Mouse (Mus musculus) gastrocnemius, adult 8-10 months (tissue): ENCODE results near the gene Noto. TPM values are rescaled to one million over a fixed set of nuclear protein-coding genes. Genes with fewer than 3 reads are reported as not detected.

ENCODE experiments used
- DNase-seq, 2 experiments: peaks; one replicate each; pipeline ENCODE4 v3.0.0; 2022; ENCODE audit warnings: low spot score in 2 of 2
- total RNA-seq, 4 experiments: library from RNA; stranded (reverse); gene quantifications; 2 replicates each; pipeline ENCODE4 v1.2.4; 2022

The Noto gene
- not detected for total RNA-seq

DNA sequence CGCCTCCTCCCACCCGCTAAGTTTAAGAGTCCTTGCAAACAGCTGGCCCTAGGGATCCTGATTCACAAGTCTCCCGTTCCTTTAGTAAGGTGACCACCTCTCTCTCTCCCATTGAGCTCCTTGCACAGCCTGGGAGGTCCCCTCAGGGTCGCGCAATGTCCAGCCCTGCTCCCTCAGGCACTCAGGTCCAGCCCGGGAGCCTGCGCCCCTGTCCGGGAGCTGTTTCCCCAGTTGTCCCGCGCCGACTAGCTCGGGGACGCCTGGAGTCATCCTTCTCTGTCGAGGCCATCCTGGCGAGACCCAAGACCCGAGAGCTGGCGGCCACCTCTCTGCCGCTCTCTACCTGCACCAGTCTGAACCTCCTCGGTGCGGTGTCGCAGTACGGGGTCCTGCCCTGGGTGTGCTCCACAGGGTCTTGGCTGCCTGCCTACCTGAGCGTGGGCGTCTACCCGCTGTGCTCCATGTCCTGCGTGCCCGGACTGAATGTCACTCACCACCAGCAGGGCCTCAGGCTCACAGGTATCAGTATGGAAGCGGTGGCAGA is at the start of gene Noto:
TSS of gene Noto (plus strand) at position 51 of the 544 bp plus-strand sequence.
- no peak for DNase-seq

DNA sequence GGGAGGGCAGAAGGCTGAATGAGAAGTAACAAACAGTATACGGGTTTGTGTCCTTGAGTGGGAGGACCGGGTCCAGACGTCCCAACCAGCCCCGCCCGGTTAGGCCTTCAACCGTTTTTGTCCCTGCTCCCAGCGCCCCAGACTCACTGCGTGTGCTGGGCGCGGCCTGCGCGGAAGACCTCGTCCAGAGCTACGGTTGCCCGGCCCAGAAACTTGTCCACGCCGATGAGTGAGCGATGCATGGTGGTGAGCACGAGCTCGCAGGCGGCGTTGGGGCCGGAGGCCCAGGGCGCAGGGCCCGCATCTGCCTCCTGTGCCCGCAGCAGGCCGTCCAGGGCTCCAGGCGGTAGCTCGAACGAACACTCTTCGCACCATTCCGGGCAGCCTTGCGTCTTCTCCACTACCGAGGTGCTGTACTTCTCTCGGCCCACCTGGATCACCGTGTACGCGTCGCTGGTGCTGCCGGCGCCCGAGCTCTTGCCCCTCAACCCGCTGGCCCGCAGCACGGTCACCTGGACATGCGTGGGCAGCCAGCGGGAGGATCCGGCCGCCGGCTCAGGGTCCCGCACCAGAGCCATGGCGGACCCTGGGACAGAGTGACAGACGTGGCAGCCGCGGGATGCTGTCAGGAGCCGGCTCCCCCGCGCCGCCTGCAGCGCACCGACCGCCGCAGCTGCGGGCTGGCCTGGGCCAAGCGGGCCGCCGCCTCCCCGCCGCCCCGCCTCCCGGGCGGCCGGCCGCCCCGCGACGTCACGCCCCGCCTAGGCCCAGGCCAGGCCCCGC is 49.5 kb upstream of the Noto start, which contains the start of gene Rab11fip5:
TSS of gene Rab11fip5 (minus strand) at position 684 of the 783 bp plus-strand sequence.
- no peak for DNase-seq

DNA sequence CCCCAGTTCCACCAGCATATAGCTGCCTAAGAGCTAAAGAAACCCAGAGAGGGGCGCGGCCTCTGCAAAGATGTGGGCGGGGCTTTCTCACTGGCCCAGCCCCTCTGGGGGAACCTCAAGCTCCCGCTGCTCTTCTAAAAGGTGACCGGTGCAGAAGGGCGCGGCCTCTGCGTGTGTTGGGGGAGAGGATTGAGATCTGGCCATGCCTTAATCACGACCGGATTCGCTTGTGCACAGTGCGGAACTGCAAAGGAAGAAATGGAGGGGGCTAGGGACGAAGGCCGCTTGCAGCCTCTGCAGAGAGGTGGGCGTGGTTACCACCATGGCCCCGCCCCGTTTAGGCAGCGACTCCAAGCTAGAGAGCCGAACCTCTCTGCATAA is 49.0 kb upstream of the Noto start:
- peak; percentile 94 to 95 for DNase-seq

DNA sequence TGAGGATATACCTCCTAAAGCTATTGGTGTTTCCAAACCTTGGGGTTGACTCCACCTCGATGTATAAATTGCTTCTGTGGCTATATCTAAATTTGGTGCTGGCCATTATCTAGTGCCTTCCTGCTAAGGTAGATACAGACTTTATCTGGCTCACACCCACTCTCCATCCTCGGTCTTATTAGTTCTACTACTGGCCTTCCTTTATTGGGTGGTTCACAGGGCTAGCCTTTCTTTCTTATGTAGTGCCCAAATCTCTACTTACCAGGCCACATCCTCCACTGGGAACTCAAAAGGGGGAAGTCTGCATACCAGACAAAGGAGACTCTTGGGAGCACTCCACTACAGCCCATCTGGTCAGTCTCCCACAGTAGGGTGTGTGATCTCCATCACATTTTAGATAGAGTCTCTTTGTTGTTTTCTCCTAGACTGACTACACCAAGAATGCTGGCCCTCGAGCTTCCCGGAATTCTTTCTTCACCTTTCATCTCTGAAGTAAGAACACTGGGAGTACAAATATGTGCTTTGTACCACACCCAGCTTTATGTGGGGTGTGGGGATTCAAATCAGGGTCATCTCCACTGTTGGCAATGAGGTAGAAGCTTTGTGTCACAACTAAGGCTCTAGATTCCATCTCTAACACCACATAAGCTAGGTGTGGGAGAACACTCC is 46.5 kb upstream of the Noto start:
- DNase-seq = no peak

DNA sequence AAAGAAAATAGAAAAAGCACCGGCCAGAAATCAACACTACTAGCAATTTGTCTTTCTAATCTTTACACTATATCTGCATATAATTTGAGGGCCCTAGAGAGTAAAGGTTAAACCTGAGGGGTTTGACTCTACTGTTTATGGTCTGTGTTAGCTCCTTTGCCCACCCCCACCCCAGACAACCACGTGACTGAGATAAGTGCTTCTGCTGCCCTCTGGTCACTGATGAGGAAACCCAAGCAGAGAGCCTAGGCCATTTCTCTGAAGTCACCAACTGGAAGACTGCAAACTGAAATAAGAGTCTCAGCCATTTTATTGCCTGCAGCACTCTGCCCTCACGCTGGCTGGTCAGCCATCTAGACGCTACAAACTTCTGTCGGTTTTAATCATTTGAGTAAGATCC is 45.8 kb upstream of the Noto start:
- no peak for DNase-seq

DNA sequence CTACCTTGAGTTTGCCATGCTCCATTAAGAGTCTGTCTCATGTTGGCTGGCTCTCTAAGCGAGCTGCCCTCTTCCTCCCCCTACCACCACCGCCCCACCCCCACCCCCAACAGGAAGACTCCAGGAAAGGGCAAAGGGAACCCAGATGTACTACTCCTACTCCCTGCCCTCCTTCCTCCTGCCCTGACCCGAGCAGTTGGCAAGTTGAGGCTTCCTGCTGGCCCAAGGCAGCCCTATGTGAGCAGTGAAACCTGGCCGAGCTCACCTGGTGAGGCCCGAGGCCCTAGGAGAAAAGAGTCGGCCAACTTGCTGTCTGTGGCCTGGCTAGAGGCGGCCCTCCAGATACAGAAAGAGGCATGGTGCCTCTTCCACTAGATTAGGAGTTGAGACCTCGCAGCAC is 45.1 kb upstream of the Noto start:
- no peak for DNase-seq

DNA sequence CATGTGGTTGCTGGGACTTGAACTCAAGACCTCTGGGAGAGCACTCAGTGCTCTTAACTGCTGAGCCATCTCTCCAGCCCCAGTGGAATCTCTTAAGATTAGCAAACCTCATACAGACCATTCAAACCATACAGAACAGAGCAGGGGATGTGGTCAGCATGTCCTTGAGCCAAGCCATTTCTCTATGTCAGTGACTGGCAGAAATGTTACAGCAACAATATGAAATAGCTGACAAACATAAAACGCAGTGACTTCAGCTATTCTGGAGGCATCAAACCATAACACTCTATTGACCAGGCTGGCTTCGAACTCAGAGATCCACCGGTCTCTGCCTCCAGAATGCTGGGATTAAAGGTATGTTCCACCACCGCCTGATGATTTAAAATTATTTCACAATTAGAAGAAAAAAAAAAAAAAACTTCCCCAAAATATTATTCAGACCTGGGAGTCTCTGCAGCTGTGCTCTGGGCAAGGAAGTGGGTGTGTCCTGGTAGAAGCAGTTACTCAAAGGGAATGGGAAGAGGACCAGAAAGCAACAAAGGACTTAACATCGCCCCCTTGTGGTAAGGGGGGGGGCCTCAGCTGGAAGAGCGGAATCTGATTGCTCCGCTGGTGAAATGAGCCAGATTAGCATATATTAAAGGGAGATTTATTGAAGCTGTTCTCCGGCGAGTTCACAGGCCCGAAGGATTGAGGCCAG is 43.3 kb upstream of the Noto start:
- DNase-seq = peak; percentile 76 to 77

DNA sequence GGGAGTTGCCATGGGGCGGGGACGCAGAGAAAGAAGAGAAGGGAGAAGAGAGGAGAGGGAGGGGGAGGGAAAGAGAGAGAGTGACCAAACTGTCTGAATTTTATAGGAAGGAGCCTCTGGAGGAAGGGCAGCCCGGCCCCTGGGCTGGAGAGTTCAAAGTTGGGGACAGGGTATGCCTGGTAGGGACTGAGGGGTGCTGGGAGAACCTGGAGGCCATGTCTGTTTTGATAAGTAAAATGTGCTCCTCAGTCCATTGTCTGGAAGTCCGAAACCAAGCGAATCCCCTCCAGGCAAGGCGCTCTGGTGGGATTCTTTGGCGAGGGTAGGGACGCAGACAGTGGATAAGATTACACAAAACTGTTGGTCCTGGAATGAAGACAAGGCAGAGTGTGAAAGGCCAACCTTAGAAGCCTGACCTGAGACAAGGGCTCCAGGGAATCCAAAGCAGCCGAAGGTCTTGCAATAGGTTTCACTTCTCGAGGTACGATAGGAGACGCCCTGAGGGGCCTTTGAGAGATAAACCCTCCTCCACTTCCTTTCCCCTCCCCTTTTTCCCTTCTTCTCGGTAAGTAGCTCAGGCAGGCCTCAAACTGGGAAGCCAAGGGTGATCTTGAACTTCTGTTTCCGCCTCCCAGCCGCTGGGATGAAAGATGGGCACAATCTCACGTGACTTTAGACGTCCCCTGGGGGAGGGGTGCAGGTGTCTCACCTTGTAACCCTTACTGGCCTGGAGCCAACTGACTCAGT is 42.6 kb upstream of the Noto start:
- no peak for DNase-seq

DNA sequence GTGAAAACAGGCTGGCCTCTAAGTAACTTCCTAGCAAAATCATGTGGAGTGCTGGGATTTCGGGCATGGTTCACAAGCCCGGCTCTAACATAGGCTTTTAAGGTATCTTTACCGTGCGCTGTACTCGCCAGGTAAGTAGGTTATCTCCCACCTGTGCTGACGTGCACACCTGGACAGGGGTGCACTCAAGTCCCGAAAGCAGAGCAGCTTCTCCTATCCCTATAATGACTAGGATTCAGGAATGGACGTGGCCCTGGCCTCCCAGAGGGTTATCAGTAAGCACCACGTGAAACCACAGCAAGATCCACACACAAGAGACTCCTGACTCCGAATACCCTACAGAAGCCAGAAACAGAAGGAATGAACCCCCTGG is 42.1 kb upstream of the Noto start:
- no peak for DNase-seq

DNA sequence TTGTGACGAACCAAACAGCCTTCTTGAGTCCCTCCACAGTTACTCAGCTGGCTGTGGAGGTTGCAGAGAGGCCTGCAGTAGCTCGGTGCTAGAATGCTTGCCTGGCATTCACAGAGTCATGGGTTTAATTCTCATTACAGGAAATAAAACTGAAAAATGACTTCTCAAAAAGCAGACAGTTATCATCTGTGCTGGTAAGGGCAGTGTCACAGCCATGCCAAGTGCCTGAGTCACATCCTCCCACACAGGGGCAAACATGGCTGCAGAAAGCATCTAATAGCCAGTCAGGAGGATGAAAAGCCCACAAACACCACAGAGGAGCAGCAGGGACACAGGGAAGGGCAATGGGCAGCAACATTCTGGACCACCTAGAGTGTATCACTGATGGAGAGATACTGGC is 40.9 kb upstream of the Noto start:
- DNase-seq = no peak

DNA sequence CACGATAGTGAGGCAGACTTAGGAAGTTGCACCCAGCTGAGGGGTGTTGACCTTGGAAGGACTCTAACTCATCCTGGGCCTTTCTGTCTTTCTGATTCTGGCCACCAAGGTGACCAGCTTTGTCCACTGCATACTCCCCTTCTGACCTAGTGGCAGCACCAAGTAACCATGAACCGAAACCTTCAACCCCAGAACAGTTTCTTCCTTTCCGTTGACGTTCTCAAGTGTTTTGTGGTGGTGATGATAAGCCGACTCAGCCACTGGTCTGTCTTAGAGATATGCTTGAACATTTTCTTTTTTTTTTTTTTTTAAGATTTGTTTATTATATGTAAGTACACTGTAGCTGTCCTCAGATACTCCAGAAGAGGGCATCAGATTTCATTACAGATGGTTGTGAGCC is 35.1 kb upstream of the Noto start:
- DNase-seq = no peak

DNA sequence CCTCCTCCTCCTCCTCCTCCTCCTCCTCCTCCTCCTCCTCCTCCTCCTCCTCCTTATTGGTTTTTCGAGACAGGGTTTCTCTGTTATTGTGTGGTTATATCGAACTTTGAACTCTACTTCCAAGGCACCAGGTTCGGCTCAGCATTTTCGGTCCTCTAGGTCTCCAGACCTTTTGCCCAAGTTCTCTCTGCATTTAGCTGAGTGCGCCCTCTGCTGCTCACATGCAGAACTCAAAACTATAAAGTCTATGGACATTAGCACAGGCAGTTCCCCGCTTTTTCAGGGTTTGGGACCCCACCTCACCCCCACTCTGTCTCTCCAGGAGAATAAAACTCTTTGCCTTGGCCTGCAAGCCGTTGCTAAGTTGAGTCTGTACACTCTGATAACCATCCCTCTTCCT is 31.9 kb upstream of the Noto start:
- peak; percentile 26 to 34 for DNase-seq

DNA sequence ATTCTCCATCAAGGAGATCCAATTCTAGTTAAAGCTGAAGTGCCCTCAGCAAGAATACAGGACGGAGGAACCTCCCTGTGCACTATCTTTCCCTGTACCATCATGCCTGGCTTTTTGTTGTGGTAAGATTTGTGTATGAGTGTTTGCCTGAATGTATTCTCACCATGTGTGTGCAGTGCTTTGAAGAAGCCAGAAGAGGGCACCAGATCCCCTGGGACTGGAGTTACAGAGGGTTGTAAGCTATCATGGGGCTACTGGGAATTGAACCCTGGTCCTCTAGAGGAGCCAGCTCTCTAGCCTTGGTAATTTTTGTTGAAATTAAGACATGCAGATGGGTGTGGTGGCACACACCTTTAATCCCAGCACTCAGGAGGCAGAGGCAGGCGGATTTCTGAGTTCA is 28.3 kb upstream of the Noto start:
- DNase-seq = no peak

DNA sequence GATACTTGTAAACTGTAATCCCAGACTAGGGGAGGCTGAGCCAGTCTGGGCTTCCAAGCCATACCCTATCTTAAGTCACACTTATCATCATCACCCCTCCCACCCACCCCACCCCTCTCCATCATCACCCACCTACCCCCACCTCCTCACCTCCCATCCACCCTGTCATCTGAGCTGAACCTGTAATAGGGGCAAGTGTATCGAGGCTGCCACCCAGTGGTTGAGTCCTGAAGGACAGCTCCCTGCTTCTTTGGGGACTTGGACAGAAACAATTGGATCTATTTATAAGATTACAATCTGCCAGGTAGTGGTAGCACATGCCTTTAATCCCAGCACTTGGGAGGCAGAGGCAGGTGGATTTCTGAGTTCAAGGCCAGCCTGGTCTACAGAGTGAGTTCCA is 26.5 kb upstream of the Noto start:
- no peak for DNase-seq

DNA sequence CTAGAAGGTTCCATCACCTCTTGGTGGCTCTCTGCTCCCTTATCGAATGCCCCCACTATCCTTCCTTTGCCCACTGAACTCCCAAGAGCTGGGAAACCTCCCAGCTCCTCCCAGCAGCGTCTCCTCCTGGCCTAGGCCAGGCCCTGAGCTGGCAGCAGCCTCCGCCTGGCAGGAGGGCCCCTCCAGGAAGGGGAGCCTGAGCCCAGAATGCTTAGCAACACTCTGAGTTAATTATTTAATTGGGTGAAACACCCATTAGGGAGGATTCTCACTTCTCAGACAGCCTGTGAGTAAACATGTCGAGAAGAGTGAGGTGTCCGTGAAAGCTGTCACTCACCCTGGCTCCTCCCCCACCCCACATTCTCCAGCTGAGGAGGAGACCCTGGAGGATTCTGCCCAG is 24.0 kb upstream of the Noto start:
- DNase-seq = no peak

DNA sequence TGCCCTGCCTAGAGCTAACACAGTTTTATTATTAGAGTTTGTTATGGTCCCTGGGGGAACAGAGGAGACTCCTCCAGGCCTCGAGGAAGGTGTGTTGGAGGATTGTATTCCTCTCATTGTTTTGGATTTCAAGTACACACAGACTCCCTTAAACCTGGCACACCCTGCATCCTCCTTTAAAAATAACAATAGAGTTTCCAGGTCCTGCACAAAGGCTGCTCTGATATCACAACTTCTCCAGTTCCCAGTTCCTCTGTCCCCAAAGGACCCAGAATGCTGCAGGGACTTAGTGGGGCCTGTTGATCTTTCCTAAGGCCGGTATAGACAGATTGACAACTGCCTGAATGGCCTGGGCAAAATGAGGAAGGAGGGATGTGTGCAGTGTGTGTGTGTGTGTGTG is 21.1 kb upstream of the Noto start:
- no peak for DNase-seq

DNA sequence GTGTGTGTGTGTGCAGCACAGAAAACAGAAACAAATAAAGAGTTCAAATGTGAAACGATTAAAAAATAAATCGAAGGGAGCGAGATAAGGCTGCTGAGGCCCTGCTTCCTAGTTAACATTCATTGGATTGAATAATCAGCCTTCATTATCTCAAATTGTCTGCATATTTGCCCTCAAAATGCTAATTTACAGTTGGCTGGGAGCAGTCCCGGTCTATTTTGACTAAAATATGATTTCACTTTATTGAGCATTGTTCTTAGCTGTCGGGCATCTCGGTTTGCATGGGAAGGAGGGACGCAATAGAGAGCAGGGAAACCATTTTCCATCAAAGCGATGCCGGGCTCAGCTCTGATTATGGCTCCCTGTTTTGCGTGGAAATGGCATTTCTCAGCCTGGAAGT is 20.6 kb upstream of the Noto start:
- DNase-seq = no peak

DNA sequence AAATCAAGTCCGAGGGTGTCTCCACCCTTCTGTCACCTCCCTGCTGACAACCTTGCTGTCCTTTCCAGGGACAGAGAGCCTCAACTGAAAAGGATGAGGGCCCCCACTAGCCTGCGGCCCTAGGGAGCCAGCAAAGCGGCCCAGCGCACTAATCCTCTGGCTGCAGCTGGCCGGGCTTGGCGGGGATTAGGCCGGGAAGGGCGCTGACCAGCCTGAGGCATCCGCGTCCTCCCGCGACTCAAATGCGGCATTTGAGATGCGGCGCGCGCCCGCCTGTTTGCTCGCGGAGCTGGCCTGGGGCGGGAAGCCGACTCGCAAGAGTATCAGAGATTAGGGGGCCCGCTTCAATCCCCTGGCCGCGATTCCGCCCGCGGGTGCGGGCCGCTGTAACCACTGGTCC is 14.7 kb upstream of the Noto start:
- DNase-seq = no peak

DNA sequence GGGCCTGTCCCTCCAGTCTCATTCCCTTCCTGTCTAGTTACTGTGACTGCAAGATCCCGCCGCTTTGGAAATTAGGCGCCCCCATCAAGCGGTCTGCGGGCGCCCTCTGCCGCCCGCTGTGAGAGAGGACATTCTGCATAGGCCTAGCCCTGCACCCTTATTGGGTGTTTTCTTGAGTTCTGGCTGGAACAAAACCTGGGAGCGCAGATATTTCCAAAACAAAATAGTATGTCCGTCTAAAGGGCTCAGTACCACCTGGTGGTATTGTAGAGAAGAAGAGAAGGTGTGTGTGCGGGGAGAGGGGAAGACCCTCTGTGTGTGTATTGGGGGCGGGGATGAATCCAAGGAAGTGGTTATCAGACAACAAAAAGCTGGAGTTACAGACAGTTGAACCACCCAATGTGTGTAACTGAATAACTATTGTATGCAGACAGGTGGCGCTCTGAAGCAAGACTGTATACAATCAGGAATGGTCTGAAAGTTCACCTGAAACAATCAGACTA is 12.9 kb upstream of the Noto start:
- no peak for DNase-seq

DNA sequence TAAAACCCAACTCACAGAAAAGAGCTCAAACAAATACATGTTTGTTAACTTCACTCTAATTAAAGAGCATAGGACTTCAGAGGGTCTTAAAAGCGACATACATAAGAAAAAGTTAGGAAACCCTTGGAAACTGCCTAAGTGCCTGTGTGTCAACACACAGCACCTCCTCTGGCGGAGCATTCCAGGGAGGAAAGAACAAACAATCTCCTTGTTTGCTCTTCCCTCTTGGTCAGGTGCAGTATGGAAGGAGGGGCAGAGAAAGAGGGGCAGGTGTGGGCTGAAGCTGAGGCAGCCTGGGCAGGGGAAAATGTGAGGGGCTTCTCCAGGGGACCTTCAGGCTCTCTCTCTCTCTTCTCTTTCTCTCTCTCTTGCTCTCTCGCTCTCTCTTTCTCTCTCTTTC is 7.9 kb upstream of the Noto start:
- DNase-seq = no peak

DNA sequence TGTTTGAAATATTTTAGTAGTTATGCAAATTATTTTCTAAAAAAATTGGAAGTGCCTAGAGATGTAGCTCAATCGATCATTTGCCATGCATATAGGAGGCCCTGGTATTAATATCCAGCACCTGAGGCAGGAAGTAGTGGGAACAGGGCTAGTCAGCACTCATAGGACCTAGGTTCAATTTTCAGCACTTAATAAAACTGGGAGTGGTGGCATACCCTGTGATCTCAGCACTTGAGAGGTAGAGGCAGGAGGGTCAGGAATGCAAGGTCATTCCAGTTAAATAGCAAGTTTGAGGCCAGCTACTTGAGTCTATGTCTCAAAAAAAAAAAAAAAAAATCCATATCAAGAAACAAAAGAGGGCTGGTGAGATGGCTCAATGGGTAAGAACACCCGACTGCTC is 4.5 kb upstream of the Noto start:
- no peak for DNase-seq
